Mouse (Mus musculus) testis, postnatal 14 days (tissue): ENCODE results near the gene Dnase1l3.
"Not testable (repeated sequence)": the region's sequence is repeated elsewhere in the genome, so short reads cannot be mapped to it uniquely, and the experiment has no call there.

Source experiments
- DNase-seq: peaks from one replicate; pipeline ENCODE4 v3.0.0; 2021; ENCODE audit warnings: low spot score

The Dnase1l3 gene

DNA sequence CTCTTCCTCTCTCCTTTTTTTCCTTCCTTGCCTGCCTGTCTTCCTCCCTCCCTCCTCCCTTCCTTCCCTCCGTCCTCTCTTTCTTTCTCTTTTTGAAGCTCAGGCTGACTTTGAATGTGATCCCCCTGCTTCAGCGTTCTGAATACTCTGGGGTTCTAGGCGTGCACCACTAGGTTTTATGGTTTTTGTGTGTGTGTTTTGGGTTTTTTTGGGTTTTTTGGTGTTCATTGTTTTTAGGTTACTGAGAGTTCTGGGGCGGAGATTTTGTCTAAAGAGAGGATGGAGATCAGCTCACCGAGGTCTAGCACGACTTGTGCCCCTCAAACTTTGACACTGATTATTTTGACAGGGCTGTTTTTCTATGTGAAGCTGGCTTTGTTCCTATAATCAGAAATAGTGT, 17.6 kb upstream of the Dnase1l3 start:
- no peak for DNase-seq

GRCm38 (mm10) chr14:8011297-8011696, 16.9 kb upstream of the Dnase1l3 start:
- no peak for DNase-seq

- no peak for DNase-seq
Observed at GRCm38 (mm10) chr14:8007923-8008322, 13.6 kb upstream of the Dnase1l3 start.

- no peak for DNase-seq
Observed at GRCm38 (mm10) chr14:8007486-8007885, 13.1 kb upstream of the Dnase1l3 start.

DNA sequence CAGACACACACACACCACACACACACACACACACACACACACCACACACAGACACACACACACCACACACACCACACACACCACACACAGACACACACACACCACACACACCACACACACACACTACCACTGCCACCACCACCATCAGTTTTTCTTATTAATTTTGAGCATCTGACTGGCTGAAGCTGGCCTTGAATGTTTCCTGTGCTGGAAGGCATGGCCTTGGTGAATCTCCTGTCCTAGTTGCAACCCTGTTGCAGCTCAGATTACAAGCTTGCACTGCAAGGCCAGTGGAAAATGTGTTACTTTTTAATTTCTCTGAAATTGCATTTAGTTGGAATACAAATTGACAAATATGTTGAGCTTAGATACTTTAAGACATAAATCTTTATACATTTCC, 12.7 kb upstream of the Dnase1l3 start:
- DNase-seq = peak; percentile 75

DNA sequence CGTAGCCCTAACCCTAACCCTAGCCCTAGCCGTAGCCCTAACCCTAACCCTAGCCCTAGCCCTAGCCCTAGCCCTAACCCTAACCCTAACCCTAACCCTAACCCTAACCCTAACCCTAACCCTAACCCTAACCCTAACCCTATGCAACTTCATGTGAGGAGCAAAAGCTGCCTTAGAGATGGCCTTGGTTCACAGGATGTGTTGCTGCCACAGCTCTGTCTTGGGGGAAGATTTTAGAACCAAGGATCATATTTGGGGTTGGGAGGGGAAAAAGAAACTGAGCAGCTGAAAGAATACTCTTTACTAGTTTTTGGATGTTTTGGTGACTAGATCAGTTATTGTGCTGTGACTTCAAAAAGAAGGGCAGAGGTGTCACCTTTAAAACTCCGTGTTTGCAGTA, 11.7 kb upstream of the Dnase1l3 start:
- DNase-seq = not testable (repeated sequence)

- no peak for DNase-seq
Observed at GRCm38 (mm10) chr14:8003727-8004670, 9.6 kb upstream of the Dnase1l3 start.

DNA sequence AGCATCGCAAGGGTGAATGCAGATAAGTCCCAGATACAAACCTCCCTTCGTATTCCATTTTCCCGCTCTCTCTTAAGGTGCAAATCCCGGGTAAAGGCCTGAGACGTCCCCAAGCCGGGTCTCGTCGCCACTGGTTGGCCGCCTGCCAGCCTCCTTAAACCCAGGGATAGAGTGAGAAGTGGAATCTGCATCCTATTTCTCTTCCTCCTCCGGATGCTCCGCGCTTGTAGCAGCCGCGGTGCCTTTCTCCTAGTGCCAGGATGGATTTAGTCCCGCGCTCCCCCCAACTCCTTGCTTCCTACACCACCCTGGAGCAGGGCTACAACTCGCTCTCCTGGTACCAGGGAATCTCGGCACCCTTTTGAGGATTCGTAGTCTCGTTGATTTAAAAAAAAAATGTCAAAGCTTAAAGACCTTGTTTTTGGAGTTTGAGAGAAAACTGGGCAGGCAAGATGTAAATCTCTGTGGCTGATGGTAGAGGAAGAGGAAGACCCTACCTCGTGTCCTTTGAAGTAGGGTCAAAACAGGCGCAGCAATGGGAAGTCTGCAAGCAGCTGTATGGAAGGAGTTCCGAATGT, 8.8 kb upstream of the Dnase1l3 start:
- peak; percentile 46 for DNase-seq

DNA sequence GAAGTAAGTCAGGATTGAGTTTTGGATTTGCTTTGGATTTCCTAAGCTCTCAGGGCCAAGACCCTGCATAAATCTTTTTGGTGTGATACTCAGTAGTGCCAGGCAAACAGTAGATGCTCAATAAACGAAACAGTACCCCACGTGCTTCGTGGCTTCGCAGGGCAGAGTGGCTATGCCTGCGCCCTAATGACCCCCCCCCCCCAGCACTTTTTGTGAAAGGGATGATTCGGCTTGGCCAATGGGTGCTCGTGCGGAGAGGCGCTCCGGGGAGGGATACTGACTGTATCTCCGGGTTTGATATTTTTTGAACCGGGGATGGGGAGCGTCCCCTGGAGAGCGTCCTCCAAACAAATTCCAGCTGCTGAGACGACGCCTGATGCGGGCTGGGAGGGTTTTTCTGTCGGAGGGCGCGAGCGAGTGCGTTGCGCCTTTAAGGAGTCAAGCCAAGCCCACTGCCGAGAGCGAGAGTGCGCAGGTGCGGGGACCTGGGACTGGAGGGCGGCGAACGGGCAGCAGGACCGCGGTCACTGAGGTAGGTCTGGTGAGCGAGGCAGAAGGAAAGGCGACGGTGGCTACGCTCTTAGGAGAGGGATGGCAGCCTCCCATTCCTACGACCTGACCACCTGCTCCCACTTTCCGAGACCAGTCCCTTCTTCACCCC, 8.2 kb upstream of the Dnase1l3 start, which contains the start of gene Abhd6:
Gene Abhd6, plus strand, starts transcription at position 471 of the 661 bp plus-strand sequence.
- peak; percentile 87 for DNase-seq

DNA sequence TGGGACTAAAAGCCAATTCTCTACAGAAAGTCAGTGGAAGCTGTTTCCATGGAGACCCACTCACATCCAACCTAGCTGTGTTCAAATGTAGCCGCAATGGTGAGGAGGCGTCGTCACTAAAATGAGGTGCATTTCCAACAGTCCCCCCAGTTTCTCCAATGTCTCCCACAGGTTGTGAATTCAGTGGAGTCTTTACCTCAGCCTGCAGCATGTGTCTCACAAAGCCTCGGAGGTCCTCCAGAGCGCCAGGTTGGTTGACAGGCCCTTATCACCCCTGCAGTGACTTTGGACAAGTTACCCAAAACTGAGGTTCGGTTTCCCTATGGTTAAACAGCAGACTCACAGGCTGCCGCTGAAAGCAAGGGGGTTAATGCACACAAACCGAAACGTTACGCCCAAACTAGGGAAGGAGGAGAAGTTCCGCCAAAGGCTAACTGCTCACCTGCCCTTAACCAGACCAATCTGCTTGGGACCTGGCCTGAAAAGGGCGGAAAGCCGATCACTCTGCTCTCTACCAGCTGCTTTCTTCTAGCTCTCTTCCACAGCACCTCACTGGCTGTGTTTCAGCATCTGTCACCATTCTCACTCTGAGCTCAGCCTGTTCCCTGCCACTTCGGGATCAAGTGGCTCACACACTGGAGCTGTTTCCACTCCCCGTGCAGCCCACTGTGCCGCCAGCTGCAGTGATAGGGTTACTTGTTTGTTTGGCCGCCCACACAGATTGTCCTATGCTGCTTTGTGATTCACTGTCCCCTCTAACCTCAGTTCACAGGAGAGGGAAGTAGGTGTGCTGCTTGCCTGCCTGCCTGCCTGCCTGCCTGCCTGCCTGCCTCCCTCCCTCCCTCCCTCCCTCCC, 6.7 kb upstream of the Dnase1l3 start:
- no peak for DNase-seq

DNA sequence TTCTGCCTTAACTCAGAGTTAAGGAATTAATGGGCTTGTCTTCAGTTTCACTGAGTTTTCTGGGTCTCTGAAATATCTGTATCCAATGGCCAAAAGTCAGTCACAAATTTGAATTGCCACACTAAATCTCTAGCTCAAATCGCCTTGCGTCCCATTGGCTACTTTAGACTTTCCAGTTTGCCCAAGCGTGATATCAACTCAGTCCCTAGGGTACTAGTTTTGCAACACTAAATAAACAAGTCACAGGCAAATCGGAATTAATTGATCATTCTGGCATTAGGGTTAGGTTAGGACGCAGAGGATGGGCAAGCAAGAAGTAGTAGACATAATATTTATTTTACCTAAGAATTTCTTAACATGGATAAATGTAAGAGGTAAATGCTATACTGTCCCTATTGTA, 5.9 kb upstream of the Dnase1l3 start:
- DNase-seq = no peak

- DNase-seq = no peak
Observed at GRCm38 (mm10) chr14:7999435-7999834, 5.1 kb upstream of the Dnase1l3 start.

DNA sequence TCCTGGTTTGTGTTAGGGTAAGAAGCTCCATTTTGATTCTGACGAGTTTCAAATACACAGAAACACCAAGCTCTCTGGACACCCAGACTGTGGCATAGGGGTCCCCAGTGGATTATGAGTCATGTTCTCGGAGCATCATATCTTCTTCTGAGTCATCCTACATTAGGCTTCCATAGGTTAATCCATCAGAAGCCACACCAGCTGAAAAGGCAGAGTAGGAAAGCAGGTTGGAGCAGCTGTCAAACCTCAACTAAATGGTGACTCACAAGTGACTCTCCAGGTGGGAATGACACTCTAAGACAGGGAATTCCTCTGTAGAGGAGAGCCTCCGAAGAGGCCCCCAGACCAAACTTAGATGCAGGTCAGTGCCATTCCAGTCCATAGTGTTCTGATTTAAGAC, 4.7 kb upstream of the Dnase1l3 start:
- no peak for DNase-seq

- peak; percentile 85 for DNase-seq
Observed at GRCm38 (mm10) chr14:7997255-7997696, 2.9 kb upstream of the Dnase1l3 start.

DNA sequence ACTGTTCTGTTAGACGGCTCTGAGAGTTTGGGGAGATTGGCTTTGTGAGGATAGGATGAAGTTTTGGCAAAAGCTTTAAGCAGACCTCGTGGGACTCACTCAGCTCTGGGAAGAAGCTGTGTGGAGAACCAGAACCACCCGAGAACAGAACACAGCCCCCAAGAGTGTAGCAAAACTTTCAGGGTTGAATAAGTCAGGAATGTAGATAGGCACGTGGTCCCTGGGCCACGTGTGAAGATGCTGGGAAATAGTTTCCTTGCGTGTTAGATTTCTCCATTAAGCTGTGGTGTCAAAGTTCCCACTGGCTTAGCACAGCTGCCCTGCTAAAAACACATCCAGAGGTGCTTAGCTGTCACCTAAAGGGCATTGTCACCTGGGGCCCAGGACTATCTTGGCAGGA, 2.2 kb downstream of the Dnase1l3 start:
- no peak for DNase-seq

DNA sequence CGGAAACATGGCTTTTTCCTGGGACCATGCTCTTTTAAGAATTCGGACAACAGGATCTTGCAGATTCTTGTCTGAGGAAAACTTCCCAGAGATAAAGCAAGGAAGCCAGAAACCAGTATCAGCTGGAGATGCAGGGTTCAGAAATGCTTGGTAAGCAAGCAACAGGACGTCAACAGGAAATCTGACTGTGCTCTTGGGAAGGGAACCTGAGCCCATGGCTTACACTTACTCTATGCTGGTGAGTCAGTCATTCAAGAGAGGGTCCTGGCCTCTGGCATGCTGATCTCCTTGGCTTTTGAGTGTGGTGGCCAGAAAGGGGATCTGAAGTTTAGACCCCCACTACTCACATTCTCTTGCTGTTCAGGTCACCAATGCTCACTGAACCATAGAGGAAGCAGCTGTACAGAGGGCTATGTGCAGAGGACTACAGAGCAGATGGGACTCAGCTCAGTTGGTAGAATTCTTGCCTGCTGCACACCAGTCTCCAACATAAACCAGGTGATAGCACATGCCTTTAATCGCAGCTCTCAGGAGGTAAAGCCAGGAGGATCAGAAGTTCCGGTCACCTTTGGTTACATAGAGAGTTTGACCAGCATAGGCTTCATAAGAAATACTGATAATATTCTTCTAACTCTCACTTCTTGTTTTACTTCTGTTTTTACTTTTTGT, 3.1 kb downstream of the Dnase1l3 start:
- no peak for DNase-seq

GRCm38 (mm10) chr14:7989961-7990360, 4.4 kb downstream of the Dnase1l3 start:
- DNase-seq = no peak

DNA sequence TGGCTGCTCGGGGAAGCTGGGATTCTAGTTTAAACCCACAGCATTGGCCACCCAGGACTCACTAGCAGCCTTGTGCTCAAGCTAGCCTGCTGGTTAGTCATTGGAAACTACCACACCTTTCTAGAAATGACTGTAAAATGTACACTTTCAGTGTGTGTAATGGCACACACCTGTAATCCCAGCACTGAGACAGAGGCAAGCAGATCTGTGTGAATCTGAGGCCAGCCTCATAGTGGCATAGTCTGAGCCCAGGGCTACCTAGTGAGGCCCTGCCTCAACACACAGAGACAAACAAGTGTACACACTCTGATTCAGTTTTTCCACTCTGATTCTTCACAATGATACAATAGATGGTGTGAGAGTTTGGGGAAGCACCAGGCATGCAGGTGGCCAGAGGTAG, 5.0 kb downstream of the Dnase1l3 start:
- DNase-seq = no peak

- no peak for DNase-seq
Observed at GRCm38 (mm10) chr14:7986913-7987312, 7.5 kb downstream of the Dnase1l3 start.

- no peak for DNase-seq
Observed at GRCm38 (mm10) chr14:7981226-7981625, 13.1 kb downstream of the Dnase1l3 start.

DNA sequence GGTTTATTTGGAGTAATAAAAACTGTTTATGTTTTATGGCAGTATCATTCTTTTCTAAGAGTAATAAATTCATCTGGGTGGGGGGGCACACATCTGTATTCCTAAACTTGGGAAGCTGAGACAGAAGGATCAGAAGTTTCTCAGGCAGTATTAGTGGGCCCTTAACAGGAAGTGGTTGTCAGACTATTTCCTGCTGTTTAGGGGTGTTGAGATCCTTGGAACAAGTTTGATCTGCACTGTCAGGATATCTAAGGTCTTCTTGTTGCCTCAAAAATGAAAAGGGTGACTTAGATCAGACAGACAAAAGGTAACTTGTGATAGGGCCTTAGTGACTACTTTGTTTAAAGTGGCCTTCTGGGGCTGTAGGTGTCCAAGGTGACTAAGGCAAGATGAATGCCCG, 16.2 kb downstream of the Dnase1l3 start:
- DNase-seq = no peak
